Mouse (Mus musculus) stomach, postnatal 0 days (tissue): ENCODE results near the gene Ggt7. TPM values are rescaled to one million over a fixed set of nuclear protein-coding genes. Genes with fewer than 3 reads are reported as not detected.
A peak's percentile ranks its signal among the peaks of the same experiment; 100 is the strongest.
"Not testable (repeated sequence)": the region's sequence is repeated elsewhere in the genome, so short reads cannot be mapped to it uniquely, and the experiment has no call there.

Experiments
- ATAC-seq: fragments of 200-750 bp; cut with Nextera tagmentation; 2 replicates; pipeline ENCODE4 v1.8.0; 2017; ENCODE audit not compliant: low FRiP score, low TSS enrichment
- DNase-seq: peaks from one replicate; pipeline ENCODE4 v3.0.0-alpha.2; 2016; ENCODE audit warnings: low spot score
- H3K27ac ChIP-seq: fragments of 300-500 bp; sonication (generic); replicated peaks from 2 replicates; pipeline ENCODE4 v1.5.1; 2014; ENCODE audit warnings: mild to moderate bottlenecking, control low read depth
- H3K27me3 ChIP-seq: fragments of 300-500 bp; sonication (generic); 2 replicates; pipeline ENCODE4 v1.6.1; 2014; ENCODE audit warnings: low read length; ENCODE audit not compliant: control insufficient read depth, insufficient read depth
- H3K36me3 ChIP-seq: fragments of 300-500 bp; sonication (generic); 2 replicates; pipeline ENCODE4 v1.6.1; 2014; ENCODE audit warnings: low read length, mixed read lengths; ENCODE audit not compliant: control insufficient read depth, insufficient read depth
- H3K4me1 ChIP-seq: fragments of 300-500 bp; sonication (generic); replicated peaks from 2 replicates; pipeline ENCODE4 v1.6.1; 2014; ENCODE audit warnings: antibody characterized with exemption; ENCODE audit not compliant: control insufficient read depth, insufficient read depth
- H3K4me2 ChIP-seq: fragments of 300-500 bp; sonication (generic); replicated peaks from 2 replicates; pipeline ENCODE4 v1.6.1; 2014; ENCODE audit warnings: low read depth, mild to moderate bottlenecking, control low read depth, moderate library complexity
- H3K4me3 ChIP-seq: fragments of 300-500 bp; sonication (generic); 2 replicates; pipeline ENCODE4 v1.5.1; 2014; ENCODE audit warnings: low read depth, low read length, control low read depth
- H3K9ac ChIP-seq: fragments of 300-500 bp; sonication (generic); 2 replicates; pipeline ENCODE4 v1.6.1; 2014; ENCODE audit warnings: mild to moderate bottlenecking, low read length, control low read depth, mixed read lengths
- H3K9me3 ChIP-seq: fragments of 300-500 bp; sonication (generic); 2 replicates; pipeline ENCODE4 v1.6.1; 2016; ENCODE audit warnings: low read length; ENCODE audit not compliant: control insufficient read depth
- CTCF ChIP-seq: IDR thresholded peaks from 2 replicates; pipeline ENCODE4 v1.5.1; 2016; ENCODE audit warnings: antibody characterized with exemption, low read depth, mild to moderate bottlenecking, moderate library complexity
- EP300 ChIP-seq: optimal IDR thresholded peaks from 2 replicates; pipeline ENCODE3; 2016; ENCODE audit warnings: antibody characterized with exemption
- WGBS: fragments of 180-500 bp; shearing (Covaris S2); extraction: QIAGEN DNeasy Blood & Tissue Kit; methylation state at CpG from one replicate; pipeline ENCODE4 v1.1.7; 2014; 5-methylcytosine and 5-hydroxymethylcytosine counted together
- polyA plus RNA-seq: library from polyadenylated mRNA; unstranded; fragments of >200 nt; fragmentation: Nextera tagmentation; extraction: Ambion mirVana; gene quantifications from 2 replicates; pipeline ENCODE4 v1.2.1, GENCODE M21; 2015

Ggt7 gene
- polyA plus RNA-seq, 1 experiment from 2014 or later: 2.6 TPM

DNA sequence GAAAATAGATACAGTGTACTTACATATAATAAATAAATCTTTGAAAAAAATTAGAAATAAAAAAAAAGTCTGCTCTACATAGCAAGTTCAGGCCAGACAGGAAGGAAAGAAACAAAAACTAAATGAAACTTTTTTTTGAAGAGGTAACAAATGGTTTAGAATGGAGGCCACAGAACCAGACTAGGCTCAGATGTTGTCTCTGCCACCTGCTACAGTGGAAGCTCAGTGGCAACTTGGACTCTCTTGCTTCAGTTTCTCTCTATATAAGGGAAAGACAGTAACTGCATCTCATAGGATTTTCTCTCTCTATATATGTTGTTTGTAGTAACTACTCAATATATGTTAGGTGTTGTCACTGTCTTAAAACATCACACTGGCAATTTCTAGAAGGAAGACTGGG lies 34.3 kb upstream of the Ggt7 start:
- H3K36me3 ChIP-seq: no peaks in the 10 kb centered on the region
- TF ChIP-seq CTCF: no peak
- no peak for TF ChIP-seq EP300
- H3K9ac ChIP-seq: no peak overlapping the region
- no peaks in the 10 kb centered on the region for H3K9me3 ChIP-seq
- no peak overlapping the region for H3K4me2 ChIP-seq
- DNase-seq (no peak), ATAC-seq (no peak)
- H3K27ac ChIP-seq: no peak overlapping the region; the same call in 1 of the 2 replicates
- no peaks in the 10 kb centered on the region for H3K27me3 ChIP-seq
- no peak overlapping the region for H3K4me3 ChIP-seq
- no peaks in the 10 kb centered on the region for H3K4me1 ChIP-seq

DNA sequence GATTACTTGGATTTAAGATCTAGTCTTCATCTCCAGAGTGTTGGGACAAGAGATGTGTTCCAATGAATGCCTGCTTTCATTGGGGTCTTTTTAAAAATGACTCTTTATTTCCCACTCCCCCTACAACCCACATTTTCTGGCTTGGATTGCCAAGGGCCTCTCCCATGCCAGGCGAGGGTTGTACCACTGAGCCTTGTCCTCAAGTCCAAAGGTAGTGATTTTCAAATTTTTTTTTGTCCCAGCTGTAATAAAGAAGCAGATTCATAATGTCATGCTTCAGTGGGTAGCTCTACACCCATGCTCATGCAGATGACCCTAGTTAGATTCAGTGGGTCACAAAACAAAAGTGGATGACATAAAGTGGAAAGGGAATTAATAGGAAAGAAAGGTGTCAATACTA lies 28.9 kb upstream of the Ggt7 start:
- H3K9me3 ChIP-seq: no peaks in the 10 kb centered on the region
- DNase-seq: no peak
- H3K9ac ChIP-seq: no peak overlapping the region
- no peak overlapping the region for H3K4me2 ChIP-seq
- no peaks in the 10 kb centered on the region for H3K27me3 ChIP-seq
- no peaks in the 10 kb centered on the region for H3K36me3 ChIP-seq
- no peak overlapping the region for H3K27ac ChIP-seq
- no peaks in the 10 kb centered on the region for H3K4me1 ChIP-seq
- no peak for TF ChIP-seq EP300
- TF ChIP-seq CTCF: no peak
- no peak for ATAC-seq
- no peak overlapping the region for H3K4me3 ChIP-seq
- WGBS: 72% methylated on average over 1 of the region's 1 CpGs

DNA sequence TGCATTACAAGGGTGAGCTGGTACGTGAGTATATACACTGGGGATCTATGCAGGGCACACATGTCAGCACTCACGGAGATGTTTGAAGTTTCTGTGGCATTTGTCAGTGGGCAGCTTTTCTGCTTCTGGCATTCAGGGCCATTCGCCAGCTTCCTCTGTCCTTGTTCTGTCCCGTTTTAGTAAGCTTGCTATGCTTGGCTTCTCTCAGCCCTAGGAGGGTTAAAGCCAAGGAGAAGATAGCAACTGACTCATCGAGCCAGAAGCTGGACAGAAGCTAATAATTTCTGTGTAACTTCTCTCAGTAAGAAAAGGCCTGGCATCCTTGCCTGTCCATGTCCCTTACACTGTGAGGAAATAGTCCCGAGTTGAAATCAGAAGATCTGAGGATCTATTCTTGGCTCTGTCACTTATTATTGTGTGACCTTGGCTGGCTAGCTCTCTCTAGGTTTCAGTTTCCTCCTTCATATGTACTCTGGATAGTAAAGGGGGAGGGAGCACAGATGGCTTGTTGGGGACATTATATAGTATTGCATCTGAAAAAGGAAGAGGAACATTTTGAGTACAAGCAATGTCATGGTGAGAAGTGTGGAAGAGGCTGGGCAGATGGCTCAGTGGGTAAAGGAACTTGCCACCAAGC lies 22.9 kb upstream of the Ggt7 start:
- 46% methylated on average over 6 of the region's 6 CpGs for WGBS
- ATAC-seq: no peak
- H3K36me3 ChIP-seq: no peaks in the 10 kb centered on the region
- no peak overlapping the region for H3K27ac ChIP-seq
- H3K9me3 ChIP-seq: no peaks in the 10 kb centered on the region
- no peaks in the 10 kb centered on the region for H3K27me3 ChIP-seq
- no peak overlapping the region for H3K4me3 ChIP-seq
- no peak for DNase-seq
- no peak for TF ChIP-seq EP300
- no peak for TF ChIP-seq CTCF
- no peaks in the 10 kb centered on the region for H3K4me1 ChIP-seq
- H3K9ac ChIP-seq: no peak overlapping the region
- no peak overlapping the region for H3K4me2 ChIP-seq

DNA sequence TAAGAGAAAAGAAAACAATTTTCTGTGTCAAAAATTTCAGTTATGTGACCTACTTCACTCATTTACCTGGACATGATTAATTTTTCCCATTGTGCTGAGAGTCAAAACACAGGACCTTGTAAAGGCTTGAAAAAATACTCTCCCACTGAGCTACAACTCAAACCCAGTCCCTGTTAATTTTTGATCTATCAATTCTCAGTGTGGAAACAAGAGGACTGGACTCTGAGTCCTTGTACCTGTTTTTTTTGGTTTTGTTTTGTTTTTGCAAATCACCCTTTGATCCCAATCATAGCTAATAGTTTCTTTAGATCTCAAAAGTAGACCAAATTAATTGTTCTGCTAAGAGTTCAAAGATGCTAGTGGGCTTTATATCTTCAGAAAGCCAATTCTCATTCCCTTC lies 21.7 kb upstream of the Ggt7 start:
- Histone ChIP-seq H3K9me3 (no peaks in the 10 kb centered on the region), H3K27me3 (no peaks in the 10 kb centered on the region), H3K4me2 (no peak overlapping the region), H3K9ac (no peak overlapping the region), H3K36me3 (no peaks in the 10 kb centered on the region), H3K27ac (no peak overlapping the region), H3K4me3 (no peak overlapping the region), H3K4me1 (no peaks in the 10 kb centered on the region)
- no peak for TF ChIP-seq CTCF
- DNase-seq: no peak
- no peak for ATAC-seq

DNA sequence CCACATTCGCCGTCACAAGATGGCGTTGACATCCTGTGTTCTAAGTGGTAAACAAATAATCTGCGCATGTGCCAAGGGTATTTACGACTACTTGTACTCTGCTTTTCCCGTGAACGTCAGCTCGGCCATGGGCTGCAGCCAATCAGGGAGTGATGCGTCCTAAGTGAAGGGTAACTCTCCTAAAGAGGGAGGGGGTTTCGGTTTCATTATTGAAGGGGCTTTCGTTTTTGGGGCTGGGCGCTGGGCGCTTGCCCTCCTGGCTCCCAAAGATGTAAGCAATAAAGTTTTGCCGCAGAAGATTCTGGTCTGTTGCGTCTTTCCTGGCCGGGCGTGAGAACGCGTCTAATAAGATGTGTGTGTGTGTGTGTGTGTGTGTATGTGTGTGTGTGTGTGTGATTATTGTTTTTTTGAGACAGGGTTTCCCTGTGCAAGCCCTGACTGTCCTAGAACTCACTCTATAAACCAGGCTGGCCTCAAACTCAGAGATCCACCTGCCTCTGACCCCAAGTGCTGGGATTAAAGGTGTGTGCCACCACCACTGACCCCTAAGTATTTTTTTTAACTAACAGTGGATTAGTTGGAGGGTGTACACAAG lies 20.5 kb upstream of the Ggt7 start:
- not testable (repeated sequence) for H3K4me1 ChIP-seq, H3K9ac ChIP-seq, H3K4me3 ChIP-seq, H3K27ac ChIP-seq, ATAC-seq, DNase-seq, H3K27me3 ChIP-seq, H3K9me3 ChIP-seq, H3K4me2 ChIP-seq, H3K36me3 ChIP-seq
- 76% methylated on average over 12 of the region's 19 CpGs for WGBS

DNA sequence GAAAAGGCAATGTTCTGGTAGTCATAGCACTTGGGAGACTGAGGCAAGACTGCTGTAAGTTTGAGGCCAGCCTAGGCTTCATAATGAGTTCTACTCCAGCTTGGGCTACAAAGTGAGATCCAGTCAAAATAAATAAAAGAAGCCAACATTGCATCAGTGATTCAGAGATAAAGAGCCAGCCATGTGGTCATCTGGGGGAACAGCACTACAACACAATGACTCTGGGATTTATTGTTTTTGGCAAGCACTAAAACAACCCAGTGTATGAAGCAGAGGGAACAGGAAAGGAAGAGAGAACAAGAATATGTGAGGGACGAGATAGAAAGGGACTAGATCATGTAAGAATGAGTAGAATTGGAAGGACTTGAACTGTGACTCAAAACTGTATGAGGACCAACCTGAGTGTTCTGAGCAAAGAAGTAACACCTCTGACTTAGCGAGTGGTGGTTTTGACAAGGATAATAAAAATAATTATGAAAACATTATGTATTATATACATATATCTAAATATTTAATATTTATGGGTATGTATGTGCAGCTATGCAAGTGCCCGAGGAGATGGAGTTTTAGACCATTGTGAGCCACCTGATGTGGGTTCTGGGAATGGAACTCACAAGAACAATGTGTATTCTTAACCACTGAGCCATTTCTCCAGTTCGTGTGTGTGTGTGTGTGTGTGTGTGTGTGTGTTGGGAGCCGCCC lies 19.9 kb upstream of the Ggt7 start:
- Histone ChIP-seq H3K4me1 (no peaks in the 10 kb centered on the region), H3K9ac (no peak overlapping the region), H3K27me3 (no peaks in the 10 kb centered on the region), H3K4me2 (no peak overlapping the region), H3K9me3 (no peaks in the 10 kb centered on the region), H3K36me3 (no peaks in the 10 kb centered on the region), H3K4me3 (no peak overlapping the region), H3K27ac (no peak overlapping the region)
- ATAC-seq (0 out of 2 replicates have a peak, but pooled peaks have one; percentile 35), DNase-seq (no peak)
- 70% methylated on average over 5 of the region's 5 CpGs for WGBS
- TF ChIP-seq CTCF: no peak
- no peak for TF ChIP-seq EP300
